Mouse (Mus musculus): ENCODE data around the gene Kmt5b.

Kmt5b gene

GRCm38 (mm10) chr19:3768697-3769383 is 1.6 kb downstream of the Kmt5b start:
- peak; percentile 87 to 93 for DNase-seq (ENCODE audit: low spot score in 2 of 2)

- DNase-seq (ENCODE audit: low spot score in 2 of 2), result no peak
These were observed 2.3 kb downstream of the Kmt5b start for GRCm38 (mm10) chr19:3769533-3769932.

- no peak for DNase-seq (ENCODE audit: low spot score in 2 of 2)
These were observed 6.9 kb downstream of the Kmt5b start for GRCm38 (mm10) chr19:3774159-3774558.

GRCm38 (mm10) chr19:3778713-3779112 is 11.5 kb downstream of the Kmt5b start:
- no peak for DNase-seq (ENCODE audit: low spot score in 2 of 2)

- no peak for DNase-seq (ENCODE audit: low spot score in 2 of 2)
These were observed 22.9 kb downstream of the Kmt5b start for GRCm38 (mm10) chr19:3790077-3790476.

- no peak for DNase-seq (ENCODE audit: low spot score in 2 of 2)
These were observed 38.3 kb downstream of the Kmt5b start for GRCm38 (mm10) chr19:3805526-3805925.

GRCm38 (mm10) chr19:3810536-3811233 is 43.5 kb downstream of the Kmt5b start:
- DNase-seq (ENCODE audit: low spot score in 2 of 2), result no peak

- DNase-seq (ENCODE audit: low spot score in 2 of 2), result no peak
These were observed 47.2 kb downstream of the Kmt5b start for GRCm38 (mm10) chr19:3814461-3814860.

- DNase-seq (ENCODE audit: low spot score in 2 of 2), result no peak
These were observed 48.6 kb downstream of the Kmt5b start for GRCm38 (mm10) chr19:3815824-3816223.

GRCm38 (mm10) chr19:3819080-3819479 is 51.9 kb downstream of the Kmt5b start:
- DNase-seq (ENCODE audit: low spot score in 2 of 2), result no peak

GRCm38 (mm10) chr19:3819899-3820444 is 52.8 kb downstream of the Kmt5b start:
- DNase-seq (ENCODE audit: low spot score in 2 of 2), result no peak

GRCm38 (mm10) chr19:3825044-3825443 is 57.8 kb downstream of the Kmt5b start:
- no peak for DNase-seq (ENCODE audit: low spot score in 2 of 2)

GRCm38 (mm10) chr19:3829863-3830262 is 62.6 kb downstream of the Kmt5b start:
- no peak for DNase-seq (ENCODE audit: low spot score in 2 of 2)

- no peak for DNase-seq (ENCODE audit: low spot score in 2 of 2)
These were observed 64.5 kb downstream of the Kmt5b start for GRCm38 (mm10) chr19:3831716-3832115.

- DNase-seq (ENCODE audit: low spot score in 2 of 2), result no peak
These were observed 65.7 kb downstream of the Kmt5b start for GRCm38 (mm10) chr19:3832851-3833353.

- DNase-seq (ENCODE audit: low spot score in 2 of 2), result no peak
These were observed 67.1 kb downstream of the Kmt5b start for GRCm38 (mm10) chr19:3834301-3834700.

- DNase-seq (ENCODE audit: low spot score in 2 of 2), result no peak
These were observed 69.6 kb downstream of the Kmt5b start for GRCm38 (mm10) chr19:3836791-3837190.

- DNase-seq (ENCODE audit: low spot score in 2 of 2), result no peak
These were observed 71.7 kb downstream of the Kmt5b start for GRCm38 (mm10) chr19:3838931-3839330.

GRCm38 (mm10) chr19:3839686-3840085 is 72.5 kb downstream of the Kmt5b start:
- no peak for DNase-seq (ENCODE audit: low spot score in 2 of 2)

- DNase-seq (ENCODE audit: low spot score in 2 of 2), result no peak
These were observed 73.0 kb downstream of the Kmt5b start for GRCm38 (mm10) chr19:3840214-3840651.

- no peak for DNase-seq (ENCODE audit: low spot score in 2 of 2)
These were observed 73.5 kb downstream of the Kmt5b start for GRCm38 (mm10) chr19:3840685-3841084.

GRCm38 (mm10) chr19:3842359-3843148 is 75.3 kb downstream of the Kmt5b start:
- no peak for DNase-seq (ENCODE audit: low spot score in 2 of 2)

Data from spleen, postnatal 14 days (tissue).